Mouse (Mus musculus): ENCODE data around the gene Susd1.
"Not testable (repeated sequence)": the region's sequence is repeated elsewhere in the genome, so short reads cannot be mapped to it uniquely, and the experiment has no call there.

The Susd1 gene

GRCm38 (mm10) chr4:59286351-59286750 lies 152.1 kb downstream of the Susd1 start:
- DNase-seq (ENCODE audit: low spot score in 2 of 2) = not testable (repeated sequence)

GRCm38 (mm10) chr4:59282699-59283487 lies 155.5 kb downstream of the Susd1 start:
- DNase-seq (ENCODE audit: low spot score in 2 of 2) = no peak

GRCm38 (mm10) chr4:59282137-59282536 lies 156.3 kb downstream of the Susd1 start:
- DNase-seq (ENCODE audit: low spot score in 2 of 2) = no peak

GRCm38 (mm10) chr4:59280876-59281275 lies 157.6 kb downstream of the Susd1 start:
- no peak for DNase-seq (ENCODE audit: low spot score in 2 of 2)

- no peak for DNase-seq (ENCODE audit: low spot score in 2 of 2)
These were observed 159.3 kb downstream of the Susd1 start for GRCm38 (mm10) chr4:59279111-59279510.

- no peak for DNase-seq (ENCODE audit: low spot score in 2 of 2)
These were observed 160.0 kb downstream of the Susd1 start for GRCm38 (mm10) chr4:59278410-59278809.

GRCm38 (mm10) chr4:59277958-59278357 lies 160.5 kb downstream of the Susd1 start:
- no peak for DNase-seq (ENCODE audit: low spot score in 2 of 2)

GRCm38 (mm10) chr4:59275956-59276355 lies 162.5 kb downstream of the Susd1 start:
- DNase-seq (ENCODE audit: low spot score in 2 of 2) = no peak

- no peak for DNase-seq (ENCODE audit: low spot score in 2 of 2)
These were observed 162.9 kb downstream of the Susd1 start for GRCm38 (mm10) chr4:59275494-59275893.

GRCm38 (mm10) chr4:59274136-59274535 lies 164.3 kb downstream of the Susd1 start:
- DNase-seq (ENCODE audit: low spot score in 2 of 2) = no peak

- no peak for DNase-seq (ENCODE audit: low spot score in 2 of 2)
These were observed 165.1 kb downstream of the Susd1 start for GRCm38 (mm10) chr4:59273342-59273741.

- DNase-seq (ENCODE audit: low spot score in 2 of 2) = no peak
These were observed 172.8 kb downstream of the Susd1 start for GRCm38 (mm10) chr4:59265631-59266030.

- no peak for DNase-seq (ENCODE audit: low spot score in 2 of 2)
These were observed 173.3 kb downstream of the Susd1 start for GRCm38 (mm10) chr4:59265182-59265581.
